Mouse (Mus musculus) adrenal gland, adult 2 months (tissue): ENCODE measurements at regions not wholly inside any gene's neighbourhood (a gene's known extent, or its start where the extent isn't known, plus 50 kb on each side); places are given as distances from the start of the nearest gene placed in this dataset.
"Not testable (repeated sequence)": the region's sequence is repeated elsewhere in the genome, so short reads cannot be mapped to it uniquely, and the experiment has no call there.

Experiments
- DNase-seq: peaks from one replicate; pipeline ENCODE4 v3.0.0; 2021

DNA sequence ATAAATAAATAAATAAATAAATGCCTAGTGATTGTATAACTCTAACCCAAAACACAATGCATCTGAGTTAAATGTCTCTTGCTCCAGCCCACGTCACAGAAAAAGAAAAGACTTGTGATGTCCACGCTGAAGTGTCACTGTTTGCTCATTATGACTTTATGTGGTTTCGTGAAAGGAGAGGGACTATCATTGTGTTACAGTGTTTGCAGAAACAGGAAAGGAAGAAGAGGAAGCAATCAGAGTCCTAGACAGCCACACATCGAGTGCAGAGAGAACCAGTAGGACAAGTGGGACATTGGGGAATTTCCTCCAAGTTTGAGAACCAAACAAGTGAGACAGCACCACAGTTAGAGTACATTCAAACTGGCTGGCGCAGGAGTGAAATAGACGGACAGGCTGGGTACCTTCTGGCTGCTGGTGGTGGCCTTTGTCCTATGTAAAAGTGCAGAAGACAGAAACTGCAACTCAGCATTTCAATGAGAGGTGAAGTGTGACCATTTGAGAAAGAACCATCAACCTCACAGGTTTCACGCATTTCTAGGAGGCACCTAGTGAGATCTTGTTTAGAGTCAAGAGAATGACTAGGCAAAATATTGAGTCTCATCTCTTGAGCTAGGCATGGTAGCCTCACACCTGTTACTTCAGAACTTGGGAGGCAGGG, 59.6 kb downstream of the Fasl start:
- DNase-seq: no peak

- DNase-seq: not testable (repeated sequence)
Observed at GRCm38 (mm10) chr1:161727357-161727756, 60.9 kb downstream of the Fasl start.

DNA sequence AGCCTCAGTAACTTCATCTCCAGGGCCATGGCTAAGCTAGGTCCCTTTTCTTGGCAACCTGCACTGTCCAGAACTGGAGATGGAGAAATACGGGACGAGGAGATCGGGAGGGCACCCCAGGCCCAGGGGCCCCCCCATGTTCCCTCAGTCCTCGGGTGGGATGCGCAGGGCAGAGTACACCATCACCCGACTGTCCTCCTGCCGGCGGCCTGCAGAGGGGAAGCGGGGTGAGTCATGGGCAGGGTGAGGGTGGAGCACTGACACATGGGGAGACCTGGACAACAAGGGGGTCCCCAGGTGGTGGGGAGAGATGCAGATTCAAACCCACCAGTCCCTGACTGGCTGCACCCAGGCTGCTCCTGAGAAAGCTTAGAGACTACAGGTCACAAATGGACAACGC, 62.2 kb downstream of the Fasl start:
- not testable (repeated sequence) for DNase-seq

GRCm38 (mm10) chr1:161719876-161720275, 68.4 kb downstream of the Fasl start:
- DNase-seq: no peak

DNA sequence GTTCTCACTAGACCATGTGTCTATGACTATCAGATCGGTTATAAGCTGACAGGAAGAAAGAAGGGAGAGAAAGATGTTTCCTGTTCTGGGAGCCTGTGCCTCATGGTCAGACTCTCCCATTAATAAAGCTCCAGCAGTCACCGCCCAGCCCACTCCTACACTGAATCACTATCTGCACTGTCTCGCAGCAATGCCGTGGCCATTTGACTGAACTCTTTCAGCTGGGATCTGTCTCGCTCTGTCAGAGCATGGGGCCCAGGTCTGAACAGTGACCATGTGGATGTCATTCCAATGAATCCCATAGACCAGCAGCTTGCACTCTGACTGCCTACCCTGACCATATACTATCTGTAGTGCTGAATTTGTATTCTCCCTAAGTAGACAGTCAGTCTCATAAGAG, 70.0 kb downstream of the Fasl start:
- DNase-seq: peak; percentile 29

GRCm38 (mm10) chr1:161712918-161713317, 75.4 kb downstream of the Fasl start:
- DNase-seq: peak; percentile 26

DNA sequence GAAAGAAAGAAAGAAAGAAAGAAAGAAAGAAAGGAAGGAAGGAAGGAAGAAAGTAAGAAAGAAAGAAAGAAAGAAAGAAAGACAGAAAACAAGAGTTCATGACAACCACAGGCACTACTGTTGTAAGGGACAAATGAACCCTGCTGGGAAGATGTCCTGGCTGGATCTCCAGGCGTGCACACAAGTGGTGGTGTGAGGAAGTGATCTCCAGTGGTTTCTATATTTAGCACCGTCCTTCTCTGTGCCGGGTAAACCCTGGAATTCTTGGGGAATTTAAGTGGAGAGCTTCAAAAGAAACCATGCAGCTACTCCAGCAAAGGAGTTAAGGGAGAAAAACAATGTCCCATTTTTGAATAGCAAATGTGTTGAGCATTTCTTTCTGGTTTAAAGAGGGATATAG, 76.0 kb downstream of the Fasl start:
- DNase-seq: no peak

GRCm38 (mm10) chr1:161707049-161707448, 81.2 kb downstream of the Fasl start:
- DNase-seq: no peak

DNA sequence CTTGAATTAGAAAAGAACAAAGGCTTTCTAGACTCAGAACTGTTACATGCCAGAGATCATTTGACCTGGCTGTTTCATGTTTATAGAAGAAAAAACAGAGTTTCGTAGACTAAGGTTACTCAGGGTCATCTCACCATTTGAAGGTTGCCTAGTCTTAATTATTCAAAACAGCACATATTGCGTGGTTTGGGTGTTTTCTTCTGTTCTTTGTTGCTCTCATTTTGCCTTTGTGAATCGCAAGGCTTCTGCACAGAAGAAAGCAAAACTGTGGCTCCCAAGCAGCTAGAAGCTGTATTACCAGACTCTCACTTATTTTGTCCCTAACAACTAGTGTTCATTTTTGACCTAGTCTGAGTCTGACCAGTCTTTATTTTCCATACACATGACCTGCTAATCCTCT, 83.3 kb downstream of the Fasl start:
- no peak for DNase-seq

GRCm38 (mm10) chr1:161704527-161704926, 83.8 kb downstream of the Fasl start:
- DNase-seq: no peak

- no peak for DNase-seq
Observed at GRCm38 (mm10) chr1:161695886-161696285, 92.4 kb downstream of the Fasl start.

DNA sequence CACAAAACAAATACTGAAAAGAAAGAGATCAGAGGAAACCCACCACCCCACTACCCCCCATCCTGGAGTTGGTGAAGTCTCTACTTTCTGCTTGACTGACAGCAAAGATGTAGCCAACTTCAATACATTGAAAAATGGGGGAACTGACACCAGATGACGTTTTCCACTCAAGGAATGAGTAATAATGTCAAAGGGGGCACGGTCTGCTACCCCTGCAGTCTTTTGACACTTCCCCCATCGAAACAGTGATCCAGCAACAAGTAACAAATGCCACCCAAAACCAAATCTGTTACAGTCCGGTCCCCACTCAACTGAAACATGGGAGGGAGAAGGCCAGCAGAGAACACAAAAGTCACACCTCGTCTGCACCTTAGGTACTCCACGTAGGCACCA, 94.5 kb downstream of the Fasl start:
- no peak for DNase-seq

DNA sequence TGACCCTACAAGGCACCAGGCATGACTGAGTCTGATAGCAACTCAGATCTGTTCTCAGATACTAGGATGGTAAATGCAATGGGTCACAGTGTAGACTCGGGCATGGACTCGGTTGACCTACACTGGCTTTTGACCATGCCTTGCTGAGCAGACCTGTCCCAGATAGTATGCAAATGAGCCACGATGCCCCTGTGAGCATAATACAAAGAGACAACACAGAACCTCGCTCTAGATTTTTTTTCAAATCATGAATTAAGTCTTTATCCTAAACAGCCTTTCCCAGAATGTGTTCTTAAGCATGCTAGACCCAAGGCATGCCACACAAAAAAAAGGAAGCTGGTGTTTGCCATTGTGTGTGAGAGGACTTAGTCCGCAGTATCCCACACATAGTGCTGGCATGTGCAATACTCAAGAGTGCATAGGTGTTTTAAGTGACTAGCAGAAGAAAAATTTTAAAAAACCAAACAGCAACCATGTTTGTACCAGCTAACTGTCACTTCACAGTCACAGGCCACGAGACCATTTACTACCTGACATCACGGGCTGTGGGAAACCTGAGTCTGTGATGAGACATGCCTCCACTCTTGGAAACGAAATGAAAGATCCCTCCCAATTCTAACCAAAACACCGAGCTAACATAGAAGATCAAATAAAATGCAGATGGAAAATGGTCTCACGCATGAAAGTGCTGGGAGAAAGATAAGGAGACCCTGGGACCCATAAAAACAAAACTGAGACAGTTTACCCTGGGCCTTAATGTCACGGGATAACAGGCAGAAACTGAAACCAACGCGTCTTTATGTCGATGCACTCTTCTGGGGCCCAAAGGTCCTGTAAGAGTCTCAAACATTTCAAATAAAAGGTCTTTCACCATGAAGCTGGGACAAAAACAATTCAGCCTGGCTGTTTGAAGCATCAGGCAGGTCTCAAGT, 95.2 kb downstream of the Fasl start:
- no peak for DNase-seq

- no peak for DNase-seq
Observed at GRCm38 (mm10) chr1:161688946-161689345, 99.3 kb downstream of the Fasl start.

- DNase-seq: peak; percentile 17
Observed at GRCm38 (mm10) chr1:161687548-161687947, 100.7 kb downstream of the Fasl start.

DNA sequence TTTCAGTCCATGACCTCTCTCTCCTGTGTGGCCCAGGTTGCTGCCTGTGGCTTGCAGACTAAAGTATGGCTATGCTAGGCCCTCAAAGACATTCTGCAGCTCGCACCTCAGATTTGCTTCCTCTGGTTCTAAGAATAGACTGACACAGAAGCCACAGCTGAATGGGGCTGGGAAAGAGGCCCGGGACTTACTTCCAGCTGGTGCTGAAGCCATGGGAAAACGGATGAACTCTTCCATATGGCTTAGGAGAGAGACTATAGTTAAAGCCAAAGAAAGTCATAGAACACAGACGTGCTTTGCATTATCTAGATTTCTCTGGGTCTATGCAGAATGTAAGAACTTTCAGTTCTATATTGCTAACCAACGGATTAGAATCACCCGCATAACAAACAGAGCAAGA, 107.7 kb downstream of the Fasl start:
- no peak for DNase-seq

DNA sequence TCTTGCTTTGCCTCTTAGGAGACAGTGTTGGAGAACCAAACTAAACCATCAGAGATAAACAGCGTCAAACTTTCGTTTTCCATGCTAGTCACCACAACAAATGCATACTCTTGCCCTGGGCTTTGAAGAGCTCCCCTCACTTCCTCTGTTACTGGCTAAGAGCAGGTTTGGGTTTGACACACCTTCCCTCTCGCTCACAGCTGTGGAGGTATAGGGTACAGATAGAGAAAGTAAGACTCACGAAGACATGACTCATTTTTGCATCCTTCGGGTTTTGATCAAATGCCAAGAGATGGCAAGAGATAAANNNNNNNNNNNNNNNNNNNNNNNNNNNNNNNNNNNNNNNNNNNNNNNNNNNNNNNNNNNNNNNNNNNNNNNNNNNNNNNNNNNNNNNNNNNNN, 117.4 kb downstream of the Fasl start:
- DNase-seq: no peak

DNA sequence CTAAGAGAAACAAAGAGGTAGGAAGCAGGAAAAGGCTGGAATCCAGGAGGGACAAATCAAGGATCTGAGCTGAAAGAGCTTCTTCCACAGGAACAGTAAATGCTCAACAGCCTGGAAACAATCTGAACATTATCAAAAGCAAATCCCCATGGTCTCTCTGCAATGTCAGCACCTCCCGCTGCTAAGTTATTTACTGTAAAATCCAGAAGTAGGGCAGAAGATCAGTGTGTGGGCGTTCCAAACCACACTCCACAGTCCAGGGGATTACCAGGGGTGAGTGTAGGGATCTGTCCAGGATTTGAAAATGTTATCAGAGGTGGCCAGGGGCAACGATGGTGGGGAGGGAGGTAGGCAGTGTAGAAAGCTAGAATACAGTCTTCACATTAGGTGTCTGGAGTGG, 124.0 kb downstream of the Fasl start:
- no peak for DNase-seq

- DNase-seq: no peak
Observed at GRCm38 (mm10) chr1:161663351-161663750, 124.9 kb downstream of the Fasl start.

DNA sequence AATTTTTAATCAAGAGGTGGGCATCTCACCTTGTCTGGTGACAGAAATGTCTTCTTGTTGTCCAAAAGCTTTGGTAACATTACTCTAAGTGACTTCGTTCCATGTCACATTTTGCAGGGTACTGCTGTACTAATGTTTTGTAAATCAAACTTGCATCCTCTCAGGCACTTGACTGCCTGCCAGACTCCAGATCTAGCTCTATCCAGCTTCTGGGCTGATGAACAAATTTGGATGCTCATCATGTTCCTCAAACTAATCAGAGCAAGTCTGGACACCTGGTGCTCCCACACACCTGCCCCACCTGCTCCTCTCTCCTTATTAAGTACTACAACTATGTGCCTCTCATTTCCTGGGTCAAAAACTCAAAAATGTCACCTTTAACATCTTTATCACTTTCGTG, 126.1 kb downstream of the Fasl start:
- no peak for DNase-seq

DNA sequence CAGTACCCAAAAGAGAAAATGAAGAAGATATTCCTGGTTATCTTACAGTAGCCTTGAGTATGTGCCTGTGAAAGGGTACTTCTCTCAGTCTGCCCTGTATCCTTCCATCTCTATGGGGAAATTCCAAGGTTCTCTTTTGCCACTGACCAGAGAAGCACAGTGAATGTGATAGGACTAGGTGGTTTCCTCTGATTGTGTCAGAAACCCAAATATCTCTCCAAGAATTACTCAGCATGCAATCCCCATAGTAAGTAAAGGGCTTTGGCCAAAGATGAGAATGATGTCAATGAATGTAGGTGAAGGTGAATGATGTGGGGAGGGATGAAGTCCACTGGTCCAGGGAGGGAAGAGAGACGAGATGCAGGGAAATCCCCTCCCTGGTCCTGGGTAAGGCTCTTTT, 130.8 kb downstream of the Fasl start:
- DNase-seq: no peak

DNA sequence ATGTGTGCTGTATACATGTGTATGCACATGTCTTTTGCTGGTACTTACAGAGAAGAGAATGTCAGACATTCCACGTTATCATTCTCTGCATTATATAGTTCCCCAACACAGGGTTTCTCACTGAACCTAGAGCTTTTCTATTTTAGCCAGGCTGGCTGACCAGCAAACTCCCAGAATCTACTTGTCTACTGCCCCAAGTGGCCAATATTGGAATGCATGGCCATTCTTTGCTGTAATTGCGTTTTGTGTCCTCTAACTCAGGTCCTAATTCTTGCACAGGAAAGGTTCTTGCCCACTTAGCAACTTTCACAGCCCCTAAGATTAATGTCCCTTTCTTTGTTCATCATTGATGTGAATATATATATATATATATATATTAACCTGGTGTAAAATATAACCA, 138.9 kb downstream of the Fasl start:
- no peak for DNase-seq

DNA sequence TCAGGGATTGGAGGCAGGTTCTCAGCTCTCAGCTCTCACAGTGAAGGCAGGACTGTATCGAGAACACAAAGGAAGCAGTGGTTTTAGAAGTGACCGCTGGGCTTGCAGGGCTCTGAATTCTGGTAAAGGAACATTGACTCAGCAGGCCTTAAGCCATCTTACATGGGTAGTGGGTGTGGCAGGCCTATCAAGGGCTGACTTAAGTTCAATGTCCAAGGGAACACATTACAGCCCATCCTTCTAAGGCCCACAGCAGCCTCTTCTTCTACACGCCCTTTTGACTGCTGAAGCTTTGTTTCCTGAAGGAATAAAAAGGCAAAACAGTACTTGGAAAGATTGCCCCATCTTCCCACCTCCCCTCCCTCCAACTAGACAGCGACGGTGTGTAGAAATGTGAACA, 137.6 kb downstream of the Tnfsf18 start:
- DNase-seq: no peak

GRCm38 (mm10) chr1:161621291-161621690, 126.8 kb downstream of the Tnfsf18 start:
- peak; percentile 58 for DNase-seq
